In the genomic region with DNA sequence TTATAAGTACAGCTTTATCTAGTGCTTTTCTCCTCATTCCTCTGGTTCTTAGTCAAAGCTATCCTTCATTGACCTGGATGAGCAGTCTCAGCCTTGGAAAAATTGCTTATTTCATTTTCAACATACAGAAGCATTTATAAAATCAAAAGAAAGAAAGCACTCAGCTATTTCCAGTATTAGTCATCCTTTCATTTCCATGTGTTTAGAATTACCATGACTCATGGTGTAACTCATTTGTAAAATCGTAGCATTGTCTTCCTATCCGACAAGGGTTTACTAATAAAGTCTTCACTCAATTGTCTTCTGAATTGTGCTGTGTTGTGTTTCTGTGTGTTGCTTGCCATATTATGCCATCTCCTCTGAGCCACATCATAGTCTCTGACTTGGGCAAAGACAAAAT, we compare ENCODE assay signal across 40 mouse cellular contexts. TPM values are rescaled to one million over a fixed set of nuclear protein-coding genes. Genes with fewer than 3 reads are reported as not detected.
"Had no signal": no experiment of that assay in that cellular context is flagged by ENCODE, and none has a peak within 500 bp of the region (broad histone marks: within the 10 kb centered on the region; RNA-seq: fewer than 3 reads in every experiment).

No protein-coding gene starts in this region.

- H3K4me1 ChIP-seq: heart, embryonic 10.5 days; heart, embryonic 12.5 days; hindbrain, embryonic 13.5 days; hindbrain, embryonic 15.5 days; limb, embryonic 10.5 days; limb, embryonic 12.5 days; liver, embryonic 13.5 days; liver, embryonic 15.5 days had no signal

- H3K27ac ChIP-seq: heart, embryonic 10.5 days; hindbrain, embryonic 13.5 days; hindbrain, embryonic 15.5 days; hindbrain, postnatal 0 days; layer of hippocampus, adult 2 months; left cerebral cortex, adult 2 months; limb, embryonic 10.5 days; limb, embryonic 12.5 days; liver, embryonic 13.5 days; liver, embryonic 15.5 days had no signal

- H3K27me3 ChIP-seq: heart, embryonic 12.5 days; hindbrain, embryonic 13.5 days; hindbrain, embryonic 15.5 days; limb, embryonic 12.5 days; liver, embryonic 13.5 days; liver, embryonic 15.5 days had no signal

- DNase-seq: gastrocnemius, postnatal 14 days; gastrocnemius, postnatal 36 days; heart, adult 18-20 months; heart, postnatal 10 days; heart, postnatal 36 days; kidney, adult 18-20 months; kidney, adult 8-10 months; kidney, postnatal 10 days; kidney, postnatal 25 days; kidney, postnatal 4 days; liver; liver, embryonic 13.5 days; liver, postnatal 0 days had no signal

- H3K9ac ChIP-seq: heart, embryonic 12.5 days; hindbrain, embryonic 13.5 days; hindbrain, embryonic 15.5 days; limb, embryonic 12.5 days; liver, embryonic 13.5 days; liver, embryonic 15.5 days; liver, postnatal 0 days had no signal

- ATAC-seq: hindbrain, postnatal 0 days; intestine, embryonic 16.5 days; liver, postnatal 0 days had no signal

- H3K4me3 ChIP-seq: heart, embryonic 10.5 days; heart, embryonic 12.5 days; hindbrain, embryonic 13.5 days; hindbrain, embryonic 15.5 days; layer of hippocampus, adult 2 months; left cerebral cortex, adult 2 months; limb, embryonic 10.5 days; limb, embryonic 12.5 days; liver, embryonic 13.5 days; liver, embryonic 15.5 days had no signal

- H3K4me2 ChIP-seq: heart, embryonic 12.5 days; hindbrain, embryonic 13.5 days; hindbrain, embryonic 15.5 days; limb, embryonic 12.5 days; liver, embryonic 11.5 days; liver, embryonic 13.5 days; liver, embryonic 15.5 days had no signal

- H3K9me3 ChIP-seq: heart, embryonic 10.5 days; heart, embryonic 12.5 days; hindbrain, embryonic 13.5 days; hindbrain, embryonic 15.5 days; limb, embryonic 10.5 days; limb, embryonic 12.5 days; liver, embryonic 13.5 days; liver, embryonic 15.5 days had no signal

- H3K36me3 ChIP-seq: heart, embryonic 10.5 days; heart, embryonic 12.5 days; hindbrain, embryonic 13.5 days; hindbrain, embryonic 15.5 days; limb, embryonic 10.5 days; limb, embryonic 12.5 days; liver, embryonic 13.5 days; liver, embryonic 15.5 days had no signal

RNA-seq across cellular contexts. Expression of a gene that starts 1.0 kb away (rescaled TPM):
- total RNA-seq: gastrocnemius, adult 8-10 months; gastrocnemius, postnatal 14 days; gastrocnemius, postnatal 36 days; granulocyte monocyte progenitor cell, adult 5-6 weeks; heart, adult 18-20 months; heart, adult 8-10 months; heart, postnatal 10 days; heart, postnatal 36 days; hematopoietic stem cell, adult 5-6 weeks; hindbrain, postnatal 0 days; layer of hippocampus, adult 2 months; layer of hippocampus, postnatal 10 days; layer of hippocampus, postnatal 25 days; left cerebral cortex, adult 2 months; left cerebral cortex, postnatal 14 days; left cerebral cortex, postnatal 36 days had no signal
- polyA plus RNA-seq: heart, embryonic 10.5 days; heart, embryonic 12.5 days; heart, embryonic 14.5 days; heart, embryonic 16.5 days; hindbrain, embryonic 11.5 days; hindbrain, embryonic 13.5 days; hindbrain, embryonic 15.5 days; hindbrain, postnatal 0 days; intestine, embryonic 14.5 days; intestine, embryonic 16.5 days; kidney, embryonic 14.5 days; kidney, embryonic 16.5 days; limb, embryonic 10.5 days; limb, embryonic 12.5 days; limb, embryonic 14.5 days; liver, embryonic 11.5 days; liver, embryonic 13.5 days; liver, embryonic 15.5 days; liver, postnatal 0 days had no signal

RNA-seq across cellular contexts. Expression of a gene that starts 5.5 kb away (rescaled TPM):
- total RNA-seq: gastrocnemius, adult 8-10 months; gastrocnemius, postnatal 14 days; gastrocnemius, postnatal 36 days; granulocyte monocyte progenitor cell, adult 5-6 weeks; heart, adult 18-20 months; heart, adult 8-10 months; heart, postnatal 10 days; heart, postnatal 36 days; hematopoietic stem cell, adult 5-6 weeks; hindbrain, postnatal 0 days; layer of hippocampus, adult 2 months; layer of hippocampus, postnatal 10 days; layer of hippocampus, postnatal 25 days; left cerebral cortex, adult 2 months; left cerebral cortex, postnatal 14 days; left cerebral cortex, postnatal 36 days had no signal
- polyA plus RNA-seq: heart, embryonic 10.5 days; heart, embryonic 12.5 days; heart, embryonic 14.5 days; heart, embryonic 16.5 days; hindbrain, embryonic 11.5 days; hindbrain, embryonic 13.5 days; hindbrain, embryonic 15.5 days; hindbrain, postnatal 0 days; intestine, embryonic 14.5 days; intestine, embryonic 16.5 days; kidney, embryonic 14.5 days; kidney, embryonic 16.5 days; limb, embryonic 10.5 days; limb, embryonic 12.5 days; limb, embryonic 14.5 days; liver, embryonic 11.5 days; liver, embryonic 13.5 days; liver, embryonic 15.5 days; liver, postnatal 0 days had no signal

RNA-seq across cellular contexts. Expression of a gene that starts 7.4 kb away (rescaled TPM):
- total RNA-seq: gastrocnemius, adult 8-10 months; gastrocnemius, postnatal 14 days; gastrocnemius, postnatal 36 days; granulocyte monocyte progenitor cell, adult 5-6 weeks; heart, adult 18-20 months; heart, adult 8-10 months; heart, postnatal 10 days; heart, postnatal 36 days; hematopoietic stem cell, adult 5-6 weeks; hindbrain, postnatal 0 days; layer of hippocampus, adult 2 months; layer of hippocampus, postnatal 10 days; layer of hippocampus, postnatal 25 days; left cerebral cortex, adult 2 months; left cerebral cortex, postnatal 14 days; left cerebral cortex, postnatal 36 days had no signal
- polyA plus RNA-seq: heart, embryonic 10.5 days; heart, embryonic 12.5 days; heart, embryonic 14.5 days; heart, embryonic 16.5 days; hindbrain, embryonic 11.5 days; hindbrain, embryonic 13.5 days; hindbrain, embryonic 15.5 days; hindbrain, postnatal 0 days; intestine, embryonic 16.5 days; kidney, embryonic 14.5 days; kidney, embryonic 16.5 days; limb, embryonic 10.5 days; limb, embryonic 12.5 days; limb, embryonic 14.5 days; liver, embryonic 11.5 days; liver, embryonic 13.5 days; liver, embryonic 15.5 days; liver, postnatal 0 days had no signal

RNA-seq across cellular contexts. Expression of a gene that starts 14.4 kb away (rescaled TPM):
- total RNA-seq: gastrocnemius, adult 8-10 months; gastrocnemius, postnatal 14 days; gastrocnemius, postnatal 36 days; granulocyte monocyte progenitor cell, adult 5-6 weeks; heart, adult 18-20 months; heart, adult 8-10 months; heart, postnatal 10 days; heart, postnatal 36 days; hematopoietic stem cell, adult 5-6 weeks; hindbrain, postnatal 0 days; layer of hippocampus, adult 2 months; layer of hippocampus, postnatal 10 days; layer of hippocampus, postnatal 25 days; left cerebral cortex, adult 2 months; left cerebral cortex, postnatal 14 days; left cerebral cortex, postnatal 36 days had no signal
- polyA plus RNA-seq: heart, embryonic 10.5 days; heart, embryonic 12.5 days; heart, embryonic 14.5 days; heart, embryonic 16.5 days; hindbrain, embryonic 11.5 days; hindbrain, embryonic 13.5 days; hindbrain, embryonic 15.5 days; hindbrain, postnatal 0 days; intestine, embryonic 14.5 days; intestine, embryonic 16.5 days; kidney, embryonic 14.5 days; kidney, embryonic 16.5 days; limb, embryonic 10.5 days; limb, embryonic 12.5 days; limb, embryonic 14.5 days; liver, embryonic 11.5 days; liver, embryonic 13.5 days; liver, embryonic 15.5 days; liver, postnatal 0 days had no signal

RNA-seq across cellular contexts. Expression of a gene that starts 20.2 kb away (rescaled TPM):
- total RNA-seq: gastrocnemius, adult 8-10 months; gastrocnemius, postnatal 14 days; gastrocnemius, postnatal 36 days; granulocyte monocyte progenitor cell, adult 5-6 weeks; heart, adult 18-20 months; heart, adult 8-10 months; heart, postnatal 10 days; heart, postnatal 36 days; hematopoietic stem cell, adult 5-6 weeks; hindbrain, postnatal 0 days; layer of hippocampus, adult 2 months; layer of hippocampus, postnatal 10 days; layer of hippocampus, postnatal 25 days; left cerebral cortex, adult 2 months; left cerebral cortex, postnatal 14 days; left cerebral cortex, postnatal 36 days had no signal
- polyA plus RNA-seq: heart, embryonic 10.5 days; heart, embryonic 12.5 days; heart, embryonic 14.5 days; heart, embryonic 16.5 days; hindbrain, embryonic 11.5 days; hindbrain, embryonic 13.5 days; hindbrain, embryonic 15.5 days; hindbrain, postnatal 0 days; intestine, embryonic 14.5 days; intestine, embryonic 16.5 days; kidney, embryonic 14.5 days; kidney, embryonic 16.5 days; limb, embryonic 10.5 days; limb, embryonic 12.5 days; limb, embryonic 14.5 days; liver, embryonic 11.5 days; liver, embryonic 13.5 days; liver, embryonic 15.5 days; liver, postnatal 0 days had no signal
